Mouse (Mus musculus) heart, adult 2 months (tissue): ENCODE data around the gene Gm21119.
"Not testable (repeated sequence)": the region's sequence is repeated elsewhere in the genome, so short reads cannot be mapped to it uniquely, and the experiment has no call there.

Source experiments
- CTCF ChIP-seq: fragments of 200-600 bp; IDR thresholded peaks from 2 replicates; pipeline ENCODE4 v1.8.1; 2022; ENCODE audit warnings: antibody characterized with exemption, mild to moderate bottlenecking, moderate library complexity
- EP300 ChIP-seq: fragments of 200-500 bp; IDR thresholded peaks from 2 replicates; pipeline ENCODE4 v1.6.1; 2011; ENCODE audit warnings: low read depth, low read length, control low read depth; ENCODE audit not compliant: insufficient read depth
- POLR2A ChIP-seq: fragments of 200-500 bp; IDR thresholded peaks from 2 replicates; pipeline ENCODE4 v1.6.1; 2011; ENCODE audit warnings: mild to moderate bottlenecking, low read depth, low read length, control low read depth; ENCODE audit not compliant: insufficient read depth

GRCm38 (mm10) chr8:20596081-20596841, 18.5 kb upstream of the Gm21119 start:
- TF ChIP-seq POLR2A, CTCF, EP300: not testable (repeated sequence)
